Mouse (Mus musculus) thymus, postnatal 36 days (tissue): ENCODE measurements around the gene Ccser2.

ENCODE experiments used
- DNase-seq, 2 experiments: peaks; one replicate each; pipeline ENCODE4 v3.0.0; 2022; ENCODE audit warnings: mixed read lengths in 2 of 2

Ccser2 gene

GRCm38 (mm10) chr14:36937941-36938340, 30.6 kb downstream of the Ccser2 start:
- DNase-seq, result no peak

- DNase-seq, result no peak
These were observed 31.3 kb downstream of the Ccser2 start for GRCm38 (mm10) chr14:36937080-36937878.

- DNase-seq, result no peak
These were observed 35.8 kb downstream of the Ccser2 start for GRCm38 (mm10) chr14:36932638-36933382.

GRCm38 (mm10) chr14:36932038-36932437, 36.5 kb downstream of the Ccser2 start:
- no peak for DNase-seq

- no peak for DNase-seq
These were observed 45.2 kb downstream of the Ccser2 start for GRCm38 (mm10) chr14:36923383-36923782.

GRCm38 (mm10) chr14:36921346-36922049, 47.1 kb downstream of the Ccser2 start:
- no peak for DNase-seq

GRCm38 (mm10) chr14:36919886-36920285, 48.7 kb downstream of the Ccser2 start:
- no peak for DNase-seq

- no peak for DNase-seq
These were observed 49.4 kb downstream of the Ccser2 start for GRCm38 (mm10) chr14:36919146-36919545.

GRCm38 (mm10) chr14:36915203-36915602, 53.4 kb downstream of the Ccser2 start:
- DNase-seq, result no peak

- DNase-seq, result no peak
These were observed 54.0 kb downstream of the Ccser2 start for GRCm38 (mm10) chr14:36914473-36915005.

- no peak for DNase-seq
These were observed 56.8 kb downstream of the Ccser2 start for GRCm38 (mm10) chr14:36911738-36912137.

- no peak for DNase-seq
These were observed 62.6 kb downstream of the Ccser2 start for GRCm38 (mm10) chr14:36905809-36906522.

GRCm38 (mm10) chr14:36904206-36904605, 64.4 kb downstream of the Ccser2 start:
- DNase-seq, result no peak

GRCm38 (mm10) chr14:36900883-36901282, 67.7 kb downstream of the Ccser2 start:
- no peak for DNase-seq

- DNase-seq, result no peak
These were observed 73.9 kb downstream of the Ccser2 start for GRCm38 (mm10) chr14:36894701-36895100.

- DNase-seq, result no peak
These were observed 75.7 kb downstream of the Ccser2 start for GRCm38 (mm10) chr14:36892762-36893358.

GRCm38 (mm10) chr14:36890130-36890529, 78.4 kb downstream of the Ccser2 start:
- no peak for DNase-seq

- no peak for DNase-seq
These were observed 82.9 kb downstream of the Ccser2 start for GRCm38 (mm10) chr14:36885680-36886079.

GRCm38 (mm10) chr14:36885117-36885516, 83.5 kb downstream of the Ccser2 start:
- no peak for DNase-seq

- DNase-seq, result no peak
These were observed 85.0 kb downstream of the Ccser2 start for GRCm38 (mm10) chr14:36883576-36883975.

- no peak for DNase-seq
These were observed 98.3 kb downstream of the Ccser2 start for GRCm38 (mm10) chr14:36870257-36870656.

GRCm38 (mm10) chr14:36868769-36869362, 99.7 kb downstream of the Ccser2 start:
- no peak for DNase-seq
